Mouse (Mus musculus) cerebellum, adult (tissue): ENCODE data around the gene Mtmr4.

Experiments
- ATAC-seq: cut with Nextera tagmentation; 2 replicates; pipeline ENCODE4 v1.9.2; 2017; ENCODE audit warnings: mild to moderate bottlenecking, moderate library complexity, mixed read lengths; ENCODE audit not compliant: insufficient number of reproducible peaks, low FRiP score, low TSS enrichment

Mtmr4 gene

DNA sequence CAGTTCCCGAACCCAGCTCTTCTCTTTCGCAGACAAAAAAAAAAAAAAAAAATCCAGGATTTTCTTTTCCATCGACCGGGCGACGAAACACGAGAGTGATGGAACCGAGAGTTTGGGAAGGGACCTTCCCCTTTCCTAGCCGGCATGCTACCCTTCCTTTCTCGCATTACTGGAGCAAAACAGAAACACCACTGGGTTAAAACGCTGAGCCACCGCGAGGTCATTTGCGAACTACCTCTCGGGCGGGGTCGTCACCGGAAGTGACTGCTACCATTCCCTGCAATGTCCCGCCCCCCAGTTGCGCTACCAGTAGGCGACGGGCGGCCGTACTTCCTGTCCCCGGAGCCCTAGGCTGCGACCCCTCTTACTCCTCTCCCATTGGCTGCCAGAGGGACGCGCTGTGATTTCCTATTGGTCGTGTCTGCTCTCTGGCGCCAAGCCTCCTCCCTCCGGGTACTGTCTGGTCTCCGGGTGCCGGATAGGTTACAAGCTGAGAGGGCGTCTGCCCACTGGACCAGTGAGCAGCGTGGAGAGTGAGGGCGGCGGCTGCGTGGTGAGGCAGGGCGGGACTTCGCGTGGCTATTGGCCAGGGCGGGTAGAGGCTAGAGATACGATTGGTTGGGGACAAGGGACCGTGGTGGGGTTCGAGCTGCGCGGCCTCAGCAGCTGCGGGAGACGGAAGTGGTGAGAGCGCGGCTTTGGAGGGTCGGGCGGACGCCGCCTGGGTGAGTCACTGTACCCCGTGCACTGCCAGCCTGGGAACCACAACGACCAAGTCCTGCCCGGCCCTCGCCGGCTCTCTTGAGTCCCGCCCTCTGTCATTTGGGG is at the start of gene Mtmr4:
Mtmr4 (plus strand) TSS at position 637 of the 828 bp plus-strand sequence.
- peak; percentile 94 for ATAC-seq

DNA sequence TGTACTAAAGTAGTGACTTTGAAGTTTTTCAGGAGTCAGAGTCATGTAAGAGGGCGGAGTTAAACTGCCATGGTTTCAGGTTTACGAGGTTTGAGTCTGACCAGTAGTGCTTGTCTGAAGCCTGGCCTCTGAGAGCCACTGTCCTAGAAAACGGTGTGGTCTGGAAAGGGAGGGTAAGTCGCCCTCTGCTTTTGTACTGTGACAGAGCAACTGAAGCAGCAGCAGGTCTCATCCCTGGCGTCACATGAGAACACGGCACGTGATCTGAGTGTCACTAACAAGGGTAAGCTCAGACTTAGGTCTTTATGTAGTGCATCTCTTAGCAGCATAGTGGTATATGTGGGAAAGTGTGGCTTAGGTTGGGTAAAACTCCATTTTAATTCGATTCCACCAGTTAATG is 49.7 kb upstream of the Mtmr4 start:
- ATAC-seq, result no peak

DNA sequence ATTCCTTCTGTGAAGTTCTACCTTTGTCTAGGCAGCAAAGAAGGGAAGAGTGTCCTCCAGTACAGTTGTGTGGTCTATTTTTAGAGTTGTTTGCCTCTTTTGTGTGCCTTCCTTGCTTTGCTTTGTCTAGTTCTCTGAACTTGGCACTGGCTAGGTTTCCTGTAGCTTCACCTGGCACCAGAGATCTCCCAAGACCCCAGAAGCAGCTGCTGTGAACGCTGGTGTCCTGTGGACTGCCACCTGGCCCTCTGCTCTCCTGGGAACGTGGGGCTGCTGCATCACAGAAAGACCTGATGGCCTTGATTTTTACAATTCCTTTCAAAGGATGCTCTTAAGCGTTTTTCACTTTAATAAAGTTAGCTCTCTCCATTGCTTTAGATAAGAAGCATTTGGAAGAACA is 49.1 kb upstream of the Mtmr4 start:
- no peak for ATAC-seq

DNA sequence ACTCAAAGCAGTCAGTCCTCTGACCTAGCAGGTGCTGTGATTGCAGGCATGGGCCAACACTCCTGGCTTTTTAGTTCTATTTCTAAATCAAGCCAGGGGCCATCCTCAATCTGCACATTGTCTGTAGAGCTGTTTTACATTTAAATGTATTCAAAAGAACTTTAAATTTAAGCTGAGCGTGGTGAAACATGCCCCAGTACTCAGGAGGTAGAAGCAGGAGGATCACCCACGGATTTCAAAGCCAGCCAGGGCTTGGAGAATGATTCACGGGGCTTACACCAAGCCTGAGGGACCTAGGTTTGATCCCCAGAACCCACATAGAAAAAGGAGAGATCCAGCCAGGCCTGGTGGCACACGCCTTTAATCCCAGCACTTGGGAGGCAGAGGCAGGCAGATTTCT is 38.6 kb upstream of the Mtmr4 start:
- ATAC-seq, result no peak

DNA sequence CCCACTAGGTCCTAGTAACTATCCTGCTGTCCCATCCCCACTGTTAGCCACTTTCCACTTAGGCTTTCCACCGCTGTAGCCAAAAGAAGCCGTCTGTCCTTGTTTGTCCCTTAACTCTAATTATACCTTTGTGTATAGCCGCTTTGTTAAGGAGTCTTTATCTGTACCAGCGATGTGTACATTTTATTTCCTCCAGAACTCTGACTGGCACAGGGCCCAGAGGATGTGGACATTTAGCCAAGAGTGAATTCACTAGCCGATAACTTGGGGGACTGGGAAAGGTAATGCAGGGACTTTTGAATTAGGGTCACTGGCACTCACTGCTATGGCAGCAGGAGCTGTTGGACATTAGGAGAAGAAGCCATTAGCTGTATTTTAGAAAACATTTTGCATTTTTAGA is 37.6 kb upstream of the Mtmr4 start:
- ATAC-seq, result no peak

DNA sequence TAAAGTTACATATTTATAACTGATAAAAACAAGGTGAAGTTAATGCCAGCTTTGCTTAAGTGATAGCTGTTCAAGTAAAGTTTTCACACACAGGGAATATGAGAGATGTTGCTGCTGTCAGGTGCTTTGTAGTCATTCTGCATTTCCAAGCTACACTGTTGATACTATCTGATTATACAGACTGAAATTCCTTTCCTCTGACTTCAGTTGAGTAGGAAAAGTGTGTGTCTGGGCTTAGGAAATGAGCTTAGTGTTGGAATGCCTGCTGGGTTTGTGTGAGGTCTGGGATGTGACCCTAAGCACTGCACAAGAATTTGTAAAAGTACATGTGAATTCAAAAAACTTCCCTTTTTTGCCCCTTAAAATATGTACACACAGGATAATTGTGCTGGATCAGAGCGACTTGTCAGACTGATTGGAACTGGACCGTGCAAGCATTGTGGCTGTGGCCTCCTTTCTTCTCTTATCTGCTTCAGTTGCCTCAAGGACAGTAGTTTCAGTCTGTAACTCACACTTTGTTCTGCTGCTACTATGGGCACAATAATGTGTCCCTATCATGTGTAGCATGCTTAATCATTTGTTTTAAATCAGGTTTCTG is 36.8 kb upstream of the Mtmr4 start:
- no peak for ATAC-seq

DNA sequence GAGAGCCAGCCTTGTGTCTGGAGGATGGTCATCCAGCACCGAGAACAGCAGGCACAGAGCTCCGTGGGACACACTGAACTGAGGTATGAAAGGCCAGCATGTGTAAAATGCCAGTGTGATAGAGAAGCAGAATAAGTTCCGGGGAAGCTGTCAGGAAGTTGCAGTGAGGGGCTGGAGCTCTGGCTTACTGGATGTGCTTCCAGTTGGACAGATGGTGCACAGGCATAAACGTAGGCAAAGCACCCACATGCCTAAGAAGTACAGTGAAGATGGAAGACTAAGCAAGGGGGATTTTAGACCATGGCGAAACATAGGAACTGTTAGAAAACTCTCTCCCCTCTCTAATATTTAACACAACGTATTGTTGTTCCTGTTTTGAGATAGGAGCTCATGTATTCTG is 30.8 kb upstream of the Mtmr4 start:
- no peak for ATAC-seq

DNA sequence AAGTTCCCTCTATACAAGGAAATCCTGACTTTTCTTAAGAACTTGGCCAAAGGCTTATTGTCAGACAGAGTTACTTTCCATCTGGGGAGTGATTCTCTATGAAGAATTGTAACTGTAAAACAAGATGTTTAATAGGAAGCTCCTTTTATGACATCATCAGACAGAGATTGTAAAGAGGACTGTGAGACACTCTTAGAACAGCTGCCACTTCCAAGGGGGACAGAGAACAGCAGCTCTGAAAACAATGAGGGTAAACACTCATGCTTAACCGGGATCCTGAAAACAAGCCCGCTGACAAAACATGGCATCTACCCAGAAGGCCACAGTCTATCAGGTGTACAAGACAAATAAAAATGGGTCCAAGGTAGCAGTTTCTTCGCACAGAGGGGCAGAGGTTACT is 25.5 kb upstream of the Mtmr4 start, which contains the start of gene Gm11492:
Gm11492 (plus strand) TSS at position 153 of the 400 bp plus-strand sequence.
- no peak for ATAC-seq

DNA sequence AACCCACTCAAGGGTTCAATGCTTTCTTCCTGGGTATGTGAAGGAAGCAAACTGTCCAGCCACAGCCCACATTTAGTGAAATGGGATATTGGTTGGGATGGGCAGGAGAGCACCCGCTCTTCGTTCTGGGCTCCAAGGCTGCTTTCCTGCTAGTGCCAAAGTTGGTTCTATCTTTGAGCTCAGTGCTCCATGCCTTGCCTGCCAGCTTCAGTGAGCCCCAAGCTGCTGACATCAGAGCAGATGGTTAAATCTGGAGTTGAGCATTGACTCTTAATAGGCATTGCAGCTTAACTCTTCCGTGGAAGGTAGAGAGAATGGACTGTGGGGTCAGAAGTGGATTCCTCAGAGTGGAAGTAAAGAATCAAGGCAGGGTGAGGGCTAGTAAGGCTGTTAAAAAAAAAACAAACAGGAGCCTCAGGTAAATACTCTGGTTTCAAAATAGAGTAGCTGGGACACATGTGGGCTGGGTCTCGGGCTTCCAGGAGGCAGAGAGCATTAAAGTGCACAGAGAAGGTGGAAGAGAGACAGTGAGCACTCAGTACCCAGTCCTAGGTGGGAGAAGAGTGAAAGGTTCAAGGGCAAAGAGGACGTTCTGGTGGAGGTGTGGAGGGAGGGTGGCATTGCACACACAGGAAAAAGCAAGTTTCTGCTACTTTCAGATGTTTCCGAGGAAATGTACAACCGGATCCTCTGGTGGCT is 23.6 kb upstream of the Mtmr4 start, which contains the start of gene Sept4:
Sept4 (plus strand) TSS at position 649 of the 699 bp plus-strand sequence.
- no peak for ATAC-seq

DNA sequence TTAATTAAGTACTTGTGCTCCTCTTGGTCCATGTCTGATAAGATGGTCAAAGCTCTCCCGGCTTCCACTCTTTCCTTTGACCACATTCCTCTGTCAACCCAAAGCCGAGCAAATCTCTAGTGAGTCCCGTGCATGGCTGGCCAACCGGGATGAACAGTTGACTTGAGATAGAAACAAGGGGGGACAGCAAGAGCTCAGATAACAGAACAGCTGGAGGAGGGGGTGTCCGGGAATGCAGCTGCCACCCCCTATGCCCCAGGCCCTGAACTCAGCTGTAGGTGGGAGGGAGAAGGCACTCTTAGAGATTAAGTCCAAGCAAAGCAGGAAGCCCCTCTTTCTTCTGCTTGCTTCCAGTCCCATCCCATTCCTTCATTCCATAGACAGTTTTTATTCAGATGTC is 21.2 kb upstream of the Mtmr4 start:
- ATAC-seq, result no peak

DNA sequence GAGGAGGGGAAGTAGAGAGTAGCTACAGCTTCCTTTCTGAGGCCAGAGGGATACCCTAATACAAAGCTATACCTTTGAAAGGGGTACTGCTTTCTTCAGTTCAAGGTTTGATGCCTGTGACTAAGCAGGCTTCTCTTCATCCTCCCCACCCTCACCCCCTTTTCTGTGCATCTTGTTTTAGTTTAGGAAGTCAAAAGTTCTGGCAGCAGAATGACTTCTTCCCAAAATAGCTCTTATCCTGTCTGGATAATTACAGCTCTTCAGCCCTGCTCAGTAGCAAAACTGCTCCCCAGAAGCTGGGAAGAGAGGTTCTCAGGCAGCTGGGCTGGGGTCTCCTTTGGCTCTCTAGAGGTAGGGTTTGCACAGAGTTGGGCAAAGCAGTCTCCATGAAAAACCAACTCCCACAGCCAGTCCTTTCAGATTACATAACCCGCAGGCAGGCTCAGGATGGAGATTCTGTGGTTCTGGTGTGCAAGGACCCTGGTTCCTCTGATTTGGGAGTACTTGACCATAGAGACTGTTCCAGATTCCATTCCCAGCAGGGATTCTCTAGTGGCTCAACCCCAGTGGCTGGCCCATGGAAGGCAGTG is 20.5 kb upstream of the Mtmr4 start:
- no peak for ATAC-seq

DNA sequence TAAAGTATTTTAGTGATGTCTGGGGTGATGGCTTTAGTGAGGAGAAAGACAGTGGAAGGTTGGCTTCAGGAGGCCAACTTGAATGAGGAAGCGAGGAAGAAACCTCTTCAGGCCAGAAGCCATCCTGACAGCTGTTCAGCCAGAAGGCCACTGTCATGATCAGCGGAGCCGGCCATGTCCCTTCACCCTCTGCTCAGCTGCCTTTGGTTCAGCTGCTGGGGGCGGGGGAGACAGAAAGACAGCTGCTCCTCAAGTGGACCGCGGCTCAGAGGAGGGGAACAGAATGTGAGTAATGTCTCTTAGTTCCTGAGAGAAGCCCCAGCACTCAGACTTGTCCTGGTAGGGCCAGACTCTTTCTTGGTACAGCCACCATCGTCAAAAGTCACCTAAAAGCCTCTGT is 18.2 kb upstream of the Mtmr4 start:
- no peak for ATAC-seq

DNA sequence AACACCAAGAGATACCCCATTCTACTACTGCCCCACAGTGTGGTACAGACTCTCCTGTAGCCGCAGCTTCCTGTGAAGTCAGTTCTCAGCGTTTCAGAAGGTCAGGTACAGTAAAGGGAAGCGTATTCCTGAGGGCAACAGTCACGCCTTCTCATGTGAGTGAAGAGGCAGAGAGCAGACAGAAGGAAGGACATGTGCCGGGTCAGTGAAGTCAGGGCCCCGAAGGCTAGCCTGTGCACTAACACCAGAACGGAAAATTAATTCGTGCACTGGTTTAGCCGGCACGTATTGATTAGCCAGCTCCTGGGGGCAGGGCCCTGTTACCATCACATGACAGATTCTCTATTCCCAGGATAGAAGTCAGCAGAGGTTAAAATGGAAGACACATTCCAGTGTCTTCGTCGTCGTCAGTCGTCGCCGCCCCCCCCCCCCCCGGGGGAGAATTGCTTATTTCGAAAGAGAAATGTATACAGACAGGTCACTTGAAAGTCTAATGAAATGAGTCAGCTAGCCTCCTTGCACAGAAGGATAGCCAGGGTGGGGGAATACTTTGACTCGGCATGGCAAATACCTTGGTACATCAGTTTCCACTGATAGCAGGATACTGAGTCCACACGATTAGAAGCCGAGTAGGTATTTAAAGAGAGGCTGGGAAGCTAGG is 17.3 kb upstream of the Mtmr4 start:
- ATAC-seq, result no peak

DNA sequence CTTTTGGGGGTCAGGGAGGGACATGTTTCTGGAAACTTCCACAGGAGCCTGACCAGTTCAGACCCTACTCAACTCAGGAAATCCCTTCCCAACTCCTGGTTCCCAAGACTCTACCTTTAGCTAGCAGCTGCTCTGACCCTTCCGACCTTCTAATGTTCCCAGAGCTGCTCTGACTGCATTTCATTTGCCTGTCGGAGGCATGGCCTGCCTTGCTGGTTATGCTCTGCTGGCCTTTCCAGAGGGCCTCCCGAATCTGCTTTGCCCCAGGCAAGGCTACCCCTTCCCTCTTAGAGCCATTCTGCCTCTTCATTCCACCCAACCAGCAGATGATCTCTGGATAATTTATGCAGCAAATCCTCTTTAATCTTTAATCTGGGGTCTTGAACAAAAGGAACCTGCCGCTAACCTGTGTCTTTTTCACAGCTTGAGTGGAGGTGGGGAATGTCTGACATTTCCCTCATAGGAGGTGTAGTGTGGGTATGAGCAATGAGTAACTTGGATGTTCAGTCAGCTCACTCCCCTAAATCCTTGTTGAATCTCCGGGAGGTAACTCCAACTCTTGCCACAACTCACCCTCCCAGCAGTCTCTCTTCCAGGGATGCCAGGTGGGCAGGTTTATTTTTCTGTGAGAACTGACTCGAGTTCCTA is 14.2 kb upstream of the Mtmr4 start:
- no peak for ATAC-seq

DNA sequence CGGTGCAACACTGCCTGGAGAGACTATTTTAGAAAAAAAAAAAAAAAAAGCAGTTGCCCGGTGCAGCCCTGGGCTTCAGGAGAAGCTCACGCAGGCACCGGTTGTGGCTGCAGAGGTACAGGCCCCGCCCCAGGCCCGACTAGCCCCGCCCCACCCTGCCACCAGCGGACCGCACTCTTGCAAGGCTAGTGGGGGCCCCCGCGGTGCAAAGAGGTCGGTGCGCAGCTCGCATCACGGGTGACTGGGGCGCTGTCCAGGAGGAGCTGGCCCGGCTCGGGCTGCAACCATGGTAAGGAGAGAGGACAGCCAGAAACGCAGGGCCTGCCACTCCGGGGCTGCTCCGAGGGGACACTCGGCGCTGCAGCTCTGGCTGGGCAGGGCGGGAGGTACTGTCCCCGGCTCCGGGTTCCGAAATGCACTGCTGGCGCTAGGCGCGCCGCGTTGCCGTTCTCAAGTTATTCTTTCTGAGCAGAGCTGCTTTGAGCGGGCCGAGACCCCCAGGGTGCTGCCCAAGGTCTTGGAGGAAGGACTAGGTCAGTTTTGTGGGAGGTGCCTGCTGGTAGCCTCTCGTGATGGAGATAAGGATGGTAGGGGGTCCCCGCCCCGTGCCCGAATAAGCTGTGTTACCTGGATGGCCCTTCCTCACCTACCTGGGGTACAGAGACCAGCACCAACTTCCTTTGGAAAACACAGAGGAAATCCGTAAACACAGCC is 13.6 kb upstream of the Mtmr4 start:
- ATAC-seq, result peak; percentile 57

DNA sequence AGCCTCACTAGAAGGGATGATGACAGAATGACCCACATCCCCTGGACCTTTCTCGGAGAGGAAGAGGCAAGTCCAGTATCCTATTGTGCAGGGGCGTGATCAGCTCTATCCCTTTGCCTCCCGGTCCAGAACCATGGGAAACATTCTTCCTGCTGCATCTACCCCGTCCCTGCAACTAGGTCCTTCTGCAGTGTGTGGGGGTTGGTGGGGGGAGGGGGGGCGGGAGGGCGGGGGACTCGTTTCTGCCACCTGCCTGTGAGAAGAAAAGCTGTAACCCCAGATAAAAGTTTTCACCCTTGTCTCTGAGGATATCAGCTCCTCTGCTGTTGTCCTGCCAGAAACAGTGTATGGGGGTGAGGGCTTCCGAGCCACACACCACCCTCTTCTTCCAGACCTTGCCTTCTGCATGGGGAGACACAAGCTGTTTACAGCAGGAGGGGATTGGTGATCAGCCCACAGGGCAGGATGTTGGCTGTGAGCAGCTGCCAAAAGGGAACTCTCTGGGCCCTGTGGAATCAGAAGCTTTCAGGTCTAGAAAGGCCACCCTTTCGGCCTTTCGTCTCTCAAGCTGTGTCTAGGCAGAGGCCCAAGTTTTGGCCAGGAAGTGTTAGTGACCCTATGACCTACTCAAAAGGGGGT is 12.9 kb upstream of the Mtmr4 start:
- peak; percentile 32; the same call in 1 of the 2 replicates for ATAC-seq

DNA sequence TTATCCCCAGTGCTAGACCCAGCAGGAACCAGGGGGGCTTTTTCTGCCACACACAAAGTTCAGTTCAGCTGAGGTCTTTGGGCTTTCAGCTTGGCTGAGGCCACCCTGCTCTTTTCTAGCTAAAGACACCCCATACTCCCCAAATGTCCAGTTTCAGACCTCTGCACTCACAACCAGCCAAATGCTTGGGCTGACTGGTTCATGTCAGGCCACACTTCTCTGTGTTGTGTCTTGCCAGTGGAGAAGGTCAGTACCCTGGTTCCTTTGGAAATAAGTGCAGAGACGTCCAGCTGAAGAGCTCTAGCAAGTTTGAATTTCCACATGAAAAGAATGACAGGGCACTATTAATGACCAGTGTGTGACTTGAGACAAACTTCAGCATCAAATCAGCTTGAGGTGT is 12.2 kb upstream of the Mtmr4 start:
- peak; percentile 10; the same call in 1 of the 2 replicates for ATAC-seq

DNA sequence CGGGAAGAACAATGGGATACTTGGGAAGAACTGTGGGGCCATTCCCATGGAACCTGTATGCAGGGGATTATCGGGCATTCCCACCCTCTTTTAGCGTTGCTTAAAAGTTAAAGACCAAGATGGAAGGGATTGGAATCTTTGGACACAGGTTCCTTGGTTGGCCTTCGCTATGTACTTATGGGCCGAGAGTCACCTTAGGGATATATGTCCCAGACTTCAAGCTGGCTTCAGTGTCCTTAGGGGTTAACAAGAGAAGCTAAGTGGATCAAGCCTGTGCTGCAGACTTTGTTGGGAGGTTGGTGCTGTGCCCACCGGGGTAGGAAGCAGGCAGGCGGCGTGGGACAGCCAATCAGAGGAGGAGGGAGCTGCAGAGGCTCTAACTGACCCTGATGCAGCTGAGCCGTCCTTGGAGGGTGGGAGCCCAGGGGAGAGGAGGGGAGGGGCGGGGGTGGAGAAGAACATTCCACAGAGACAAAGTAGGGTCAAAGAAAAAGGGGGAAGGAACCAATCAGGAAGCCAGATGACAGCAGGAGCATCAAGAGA is 11.3 kb upstream of the Mtmr4 start:
- no peak for ATAC-seq
